Mouse (Mus musculus): ENCODE results near the gene Tgfb1i1.
A peak's percentile ranks its signal among the peaks of the same experiment; 100 is the strongest.

Tgfb1i1 gene

DNA sequence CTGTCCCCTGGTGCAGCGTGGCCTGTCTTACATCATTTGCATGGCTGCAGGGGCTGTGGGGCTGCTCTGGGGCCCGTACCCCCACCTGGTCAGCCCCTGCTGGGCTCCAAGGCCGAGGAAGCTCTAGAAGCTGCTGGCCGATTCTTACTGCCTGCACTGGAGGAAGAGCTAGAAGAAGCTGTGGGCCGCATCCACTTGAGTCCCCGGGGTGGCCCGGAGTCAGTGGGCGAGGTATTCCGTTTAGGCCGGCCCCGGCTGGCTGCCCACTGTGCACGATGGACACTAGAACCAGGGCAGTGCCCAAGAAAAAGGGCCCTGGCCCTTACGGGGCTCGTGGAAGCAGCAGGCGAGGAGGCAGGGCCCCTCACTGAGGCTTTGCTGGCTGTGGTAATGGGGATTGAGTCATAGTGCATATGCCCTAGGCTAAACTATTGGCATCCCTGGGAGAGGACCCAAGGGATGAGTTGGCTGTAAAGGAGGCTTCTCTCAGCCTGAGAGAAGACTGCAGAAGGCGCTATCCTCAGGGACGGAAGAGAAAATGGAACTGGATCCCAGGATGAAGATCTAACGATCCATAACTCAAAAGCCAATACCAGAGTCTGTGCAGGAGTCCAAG, 2.1 kb upstream of the Tgfb1i1 start:
- DNase-seq (ENCODE audit: extremely low read depth, low read depth), result no peak

- DNase-seq (ENCODE audit: extremely low read depth, low read depth), result no peak
Observed at GRCm38 (mm10) chr7:128245547-128245946, 1.1 kb upstream of the Tgfb1i1 start.

DNA sequence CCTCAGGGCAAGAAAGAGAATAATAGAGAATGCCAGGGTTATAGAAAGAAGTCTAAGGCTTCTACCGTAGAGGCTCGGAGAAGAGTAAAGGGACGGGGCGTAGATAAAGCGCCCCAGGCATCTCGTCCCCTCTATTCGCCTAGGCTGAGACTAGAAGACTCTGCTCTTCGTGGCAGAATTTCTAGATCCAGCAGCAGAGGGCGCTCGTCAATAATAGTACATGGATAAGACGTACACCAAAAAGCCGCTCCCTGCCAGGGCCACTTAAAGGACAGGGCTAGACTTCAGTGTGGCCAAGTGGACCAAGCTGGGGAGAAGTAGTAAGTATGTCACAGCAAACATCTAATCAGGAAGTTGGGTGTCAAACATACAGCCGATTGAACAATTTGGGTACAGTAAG, 831 bp downstream of the Tgfb1i1 start:
- DNase-seq (ENCODE audit: extremely low read depth, low read depth), result peak; percentile 58

GRCm38 (mm10) chr7:128248081-128249042, 1.8 kb downstream of the Tgfb1i1 start:
- DNase-seq (ENCODE audit: extremely low read depth, low read depth), result no peak

DNA sequence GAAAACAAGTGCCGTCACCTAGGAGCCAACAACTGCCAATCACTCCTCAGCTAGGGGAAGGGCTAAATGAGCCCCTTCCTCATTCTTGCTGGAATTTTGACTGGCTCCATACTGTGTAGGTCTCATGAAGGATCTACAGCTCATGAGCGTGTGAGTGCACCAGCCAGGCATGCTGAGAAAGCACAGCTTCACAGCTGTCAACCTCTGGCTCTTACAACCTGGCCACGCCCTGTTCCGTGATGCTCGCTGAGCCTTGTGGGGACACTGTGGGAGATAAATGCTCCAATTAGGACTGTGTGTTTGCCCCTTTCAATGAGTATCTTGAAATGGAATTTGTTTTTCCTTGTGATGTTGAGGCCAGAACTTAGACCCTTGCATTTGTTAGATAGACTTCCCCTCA, 3.4 kb downstream of the Tgfb1i1 start:
- no peak for DNase-seq (ENCODE audit: extremely low read depth, low read depth)

GRCm38 (mm10) chr7:128251946-128252345, 5.3 kb downstream of the Tgfb1i1 start:
- DNase-seq (ENCODE audit: extremely low read depth, low read depth), result no peak

GRCm38 (mm10) chr7:128252609-128253008, 6.0 kb downstream of the Tgfb1i1 start:
- DNase-seq (ENCODE audit: extremely low read depth, low read depth), result no peak

- no peak for DNase-seq (ENCODE audit: extremely low read depth, low read depth)
Observed at GRCm38 (mm10) chr7:128254978-128255377, 8.4 kb downstream of the Tgfb1i1 start.

DNA sequence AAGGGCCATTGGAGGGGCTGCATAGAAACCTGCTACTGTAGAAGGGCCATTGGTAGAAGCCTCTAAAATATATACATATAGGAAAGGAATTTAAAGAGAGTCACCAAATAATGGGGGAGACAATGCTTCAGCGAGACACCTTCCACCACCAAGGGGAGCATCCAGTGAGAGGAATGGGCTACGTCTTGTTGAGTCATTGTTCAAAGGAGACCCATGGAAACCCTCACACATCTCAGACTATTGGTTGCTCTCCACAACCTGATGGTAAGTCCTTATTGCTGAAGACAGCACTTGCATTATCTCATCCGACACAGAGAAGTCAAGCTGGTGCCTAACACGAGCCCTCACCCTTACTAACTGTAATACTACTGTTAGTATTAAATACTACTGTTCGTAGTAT, 9.1 kb downstream of the Tgfb1i1 start:
- no peak for DNase-seq (ENCODE audit: extremely low read depth, low read depth)

DNA sequence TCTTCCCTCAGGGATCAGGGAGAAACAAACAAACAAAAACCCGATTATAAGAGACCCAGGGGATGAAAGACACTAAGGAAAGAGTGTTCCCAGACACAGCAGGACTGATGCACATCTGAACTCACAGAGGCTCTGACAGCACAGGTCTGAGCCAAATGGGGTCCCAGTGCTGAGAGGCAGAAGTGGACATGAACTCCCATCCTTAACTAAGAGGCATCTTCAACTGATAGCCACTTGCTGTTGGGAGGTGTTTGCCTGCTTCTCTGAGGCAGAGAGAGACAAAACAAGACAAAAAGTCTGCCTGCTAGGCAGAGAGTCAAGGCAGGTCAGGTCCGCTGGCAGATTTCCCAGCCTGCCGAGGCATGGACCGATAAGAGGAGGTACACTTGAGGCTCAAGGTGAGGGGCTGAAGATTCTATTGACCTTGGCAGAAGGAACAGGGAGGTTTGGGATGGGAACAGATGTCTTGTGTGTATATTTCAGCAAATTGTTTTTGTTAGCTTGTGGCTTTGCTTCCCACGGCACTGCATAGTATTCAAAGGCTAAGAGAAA, 10.2 kb downstream of the Tgfb1i1 start:
- no peak for DNase-seq (ENCODE audit: extremely low read depth, low read depth)

DNA sequence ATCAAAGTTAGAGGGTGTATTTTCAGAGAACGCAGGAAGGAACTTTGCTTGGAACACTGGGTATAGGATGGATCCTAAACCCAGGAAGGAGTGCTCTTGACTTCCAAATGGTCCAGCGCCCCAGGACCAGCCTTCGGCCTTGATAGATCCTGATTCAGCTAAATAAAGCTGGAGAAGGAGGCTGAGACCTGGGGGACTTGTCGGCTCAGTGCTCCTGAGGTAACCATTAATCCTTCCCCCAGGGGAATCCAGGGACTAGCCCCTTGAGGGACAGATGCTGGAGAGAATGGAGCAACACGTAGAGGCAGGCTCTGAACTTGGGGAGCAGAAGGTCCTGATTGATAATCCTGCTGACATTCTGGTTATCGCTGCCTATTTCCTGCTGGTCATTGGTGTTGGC, 18.8 kb downstream of the Tgfb1i1 start, which contains the start of gene Slc5a2:
TSS of gene Slc5a2 (plus strand) at position 247 of the 400 bp plus-strand sequence.
- no peak for DNase-seq (ENCODE audit: extremely low read depth, low read depth)

DNA sequence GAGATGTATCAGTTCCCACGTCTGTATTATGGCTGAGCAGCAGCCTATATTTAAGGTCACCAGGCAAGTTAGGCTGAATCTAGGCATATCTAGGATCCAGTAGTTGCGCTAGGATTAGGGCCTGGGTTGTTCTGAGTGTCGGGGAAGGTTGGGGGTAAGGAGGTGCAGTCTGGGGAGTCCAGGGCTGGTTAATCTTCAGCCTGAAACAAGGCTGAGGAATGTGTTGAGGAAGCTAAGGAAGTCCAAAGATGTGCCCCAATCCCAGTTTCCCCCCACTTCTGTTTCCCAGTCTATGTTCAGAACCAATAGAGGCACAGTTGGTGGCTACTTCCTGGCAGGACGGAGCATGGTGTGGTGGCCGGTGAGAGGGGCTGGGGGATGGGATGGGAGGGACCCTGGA, 19.4 kb downstream of the Tgfb1i1 start:
- DNase-seq (ENCODE audit: extremely low read depth, low read depth), result no peak

GRCm38 (mm10) chr7:128267391-128267790, 20.8 kb downstream of the Tgfb1i1 start:
- DNase-seq (ENCODE audit: extremely low read depth, low read depth), result no peak

GRCm38 (mm10) chr7:128267813-128268212, 21.2 kb downstream of the Tgfb1i1 start:
- no peak for DNase-seq (ENCODE audit: extremely low read depth, low read depth)

DNA sequence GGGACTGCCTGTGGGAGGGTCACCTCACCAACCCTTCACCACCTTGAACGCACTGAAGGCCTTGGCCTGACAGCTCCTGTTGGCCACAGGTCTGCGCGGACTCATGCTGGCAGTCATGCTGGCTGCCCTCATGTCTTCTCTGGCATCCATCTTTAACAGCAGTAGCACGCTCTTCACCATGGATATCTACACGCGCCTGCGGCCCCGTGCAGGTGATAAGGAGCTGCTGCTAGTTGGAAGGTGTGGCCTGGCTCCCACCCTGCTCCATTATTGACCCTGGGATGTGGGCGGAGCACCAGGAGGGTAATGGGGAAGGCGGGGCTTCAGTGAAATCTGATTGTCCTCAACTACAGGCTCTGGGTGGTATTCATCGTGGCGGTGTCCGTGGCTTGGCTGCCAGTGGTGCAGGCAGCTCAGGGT, 23.8 kb downstream of the Tgfb1i1 start:
- no peak for DNase-seq (ENCODE audit: extremely low read depth, low read depth)

- DNase-seq (ENCODE audit: extremely low read depth, low read depth), result no peak
Observed at GRCm38 (mm10) chr7:128271496-128271895, 24.9 kb downstream of the Tgfb1i1 start.

GRCm38 (mm10) chr7:128276051-128276450, 29.4 kb downstream of the Tgfb1i1 start:
- no peak for DNase-seq (ENCODE audit: extremely low read depth, low read depth)

GRCm38 (mm10) chr7:128279750-128280149, 33.1 kb downstream of the Tgfb1i1 start:
- no peak for DNase-seq (ENCODE audit: extremely low read depth, low read depth)

DNA sequence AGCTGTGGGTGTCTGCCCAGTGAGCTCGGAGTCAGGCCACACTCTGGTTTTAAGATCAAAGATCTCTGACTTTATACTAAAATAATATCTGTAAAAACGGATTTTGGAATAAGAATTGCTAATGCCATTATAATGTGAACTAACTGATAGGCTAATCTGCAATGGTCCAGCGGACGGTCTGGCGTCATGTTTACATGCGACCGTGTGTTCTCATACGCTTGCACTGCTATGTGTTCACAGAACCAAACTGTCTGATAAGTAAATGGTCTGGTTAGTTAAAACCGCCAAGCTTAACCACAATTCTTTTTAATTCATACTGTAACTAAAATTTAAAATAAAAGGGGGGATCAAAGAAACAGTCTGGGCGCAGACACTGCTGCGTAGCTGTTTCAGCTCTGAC, 35.2 kb downstream of the Tgfb1i1 start:
- no peak for DNase-seq (ENCODE audit: extremely low read depth, low read depth)

DNA sequence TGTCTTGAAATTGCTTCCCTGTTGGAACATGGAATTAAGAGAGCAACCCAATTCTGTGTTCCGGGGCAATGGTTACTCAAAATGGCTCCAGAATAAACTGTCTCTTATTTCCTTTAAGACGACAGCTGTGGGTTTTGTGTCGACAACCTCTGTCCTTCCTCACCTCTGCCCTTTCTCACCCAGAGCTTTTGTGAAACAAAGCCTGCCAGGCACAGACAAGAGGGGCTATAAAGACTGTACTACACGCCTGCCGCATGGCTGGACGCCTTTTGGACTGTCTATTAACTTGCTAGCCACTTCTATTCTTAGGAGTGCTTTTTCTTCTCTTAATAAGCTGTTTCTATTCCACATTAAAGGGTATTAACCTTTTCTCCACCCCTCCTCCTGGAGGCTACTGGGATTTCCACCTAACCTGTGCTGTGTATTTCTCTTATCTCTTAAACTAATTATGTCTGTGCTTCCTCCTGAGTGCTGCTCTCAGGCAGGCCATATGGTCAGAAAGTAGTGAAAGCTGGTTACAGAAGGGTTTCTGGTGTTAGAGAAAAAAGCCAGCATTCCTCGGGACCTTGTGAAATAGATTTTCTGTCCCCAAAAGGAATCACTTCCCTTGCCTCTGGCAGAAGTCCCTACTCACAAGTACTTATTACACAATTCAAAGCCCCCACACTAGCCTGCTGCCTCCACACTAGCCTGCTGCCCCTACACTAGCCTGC, 36.1 kb downstream of the Tgfb1i1 start:
- DNase-seq (ENCODE audit: extremely low read depth, low read depth), result no peak

- no peak for DNase-seq (ENCODE audit: extremely low read depth, low read depth)
Observed at GRCm38 (mm10) chr7:128284047-128284446, 37.4 kb downstream of the Tgfb1i1 start.

- DNase-seq (ENCODE audit: extremely low read depth, low read depth), result no peak
Observed at GRCm38 (mm10) chr7:128285060-128285459, 38.4 kb downstream of the Tgfb1i1 start.
